Mouse (Mus musculus) megakaryocyte, embryonic 14.5 days (primary cell): ENCODE data around the gene Tpo.

Experiments used
- FLI1 ChIP-seq: IDR thresholded peaks from 2 replicates; pipeline ENCODE4 v1.6.1; 2012; ENCODE audit warnings: low read length, inconsistent platforms, mixed read lengths
- GATA1 ChIP-seq: IDR thresholded peaks from 3 replicates; pipeline ENCODE4 v1.6.1; 2012; ENCODE audit warnings: mixed read lengths, low read length, inconsistent platforms, borderline replicate concordance

DNA sequence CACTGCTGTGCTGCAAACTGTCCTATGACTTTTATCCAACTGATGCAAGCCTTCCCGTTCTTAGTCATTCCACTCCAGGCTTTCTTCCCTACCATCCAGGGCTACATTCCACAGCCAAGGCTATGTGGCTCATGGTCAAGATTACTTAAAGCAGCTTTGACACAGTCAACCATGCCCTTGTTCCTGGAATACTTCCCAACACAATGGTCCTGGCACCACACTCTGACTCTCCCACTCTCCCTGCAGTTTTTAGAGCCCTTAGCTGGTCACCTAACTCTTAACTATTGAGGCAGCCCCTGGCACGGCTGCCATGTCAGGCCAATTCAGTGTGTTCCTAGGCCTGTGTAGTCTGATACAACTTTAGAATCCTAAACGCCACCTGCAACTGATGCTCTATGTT is 28.1 kb upstream of the Tpo start:
- TF ChIP-seq GATA1 (no peak), FLI1 (no peak)
